Comparison of ENCODE assay signal across 8 mouse cellular contexts in genomic region chr5:150118455-150119241, GRCm38 (mm10). TPM values are rescaled to one million over a fixed set of nuclear protein-coding genes. Genes with fewer than 3 reads are reported as not detected.
A peak's percentile ranks its signal among the peaks of the same experiment; 100 is the strongest.
DNase-seq lines count a peak whose midpoint lies in the region; ATAC-seq lines count a peak whose summit lies in the region.

Gene Fry, plus strand, starts transcription at chr5:150118645.

- no peak within 1 kb of the TSS for H3K27ac ChIP-seq in embryonic facial prominence, embryonic 12.5 days
- peak within 1 kb of the TSS; percentile 63; the same call in 1 of the 2 replicates for H3K27ac ChIP-seq in limb, embryonic 10.5 days
- H3K27ac ChIP-seq in midbrain, embryonic 12.5 days (replicated peaks), result no peak within 1 kb of the TSS; the same call in 1 of the 2 replicates

- under 1% methylated on average over 62 of the region's 68 CpGs for WGBS in embryonic facial prominence, embryonic 12.5 days
- WGBS in limb, embryonic 10.5 days, result under 1% methylated on average over 68 of the region's 68 CpGs
- WGBS in midbrain, embryonic 12.5 days, result under 1% methylated on average over 58 of the region's 68 CpGs

- no peaks in the 10 kb centered on the region for H3K36me3 ChIP-seq in embryonic facial prominence, embryonic 12.5 days
- H3K36me3 ChIP-seq in limb, embryonic 10.5 days, result no peaks in the 10 kb centered on the region
- no peaks in the 10 kb centered on the region for H3K36me3 ChIP-seq in midbrain, embryonic 12.5 days

- peaks cover 4% of the 10 kb centered on the region; the same call in 1 of the 2 replicates for H3K9me3 ChIP-seq in embryonic facial prominence, embryonic 12.5 days
- 0 out of 2 replicates have a peak, but pooled peaks cover 4% of the 10 kb centered on the region for H3K9me3 ChIP-seq in limb, embryonic 10.5 days (replicated peaks)
- 0 out of 2 replicates have a peak, but pooled peaks cover 3% of the 10 kb centered on the region for H3K9me3 ChIP-seq in midbrain, embryonic 12.5 days

- DNase-seq in adrenal gland, postnatal 36 days, result peak; percentile 96 to 98
- peak; percentile 100 for DNase-seq in heart, adult 11 months
- DNase-seq in kidney, adult 18-20 months, result peak; percentile 87
- DNase-seq in limb, embryonic 10.5 days (ENCODE audit: low spot score), result peak; percentile 90
- DNase-seq in skeletal muscle tissue, adult 2 months (ENCODE audit: low read depth, low spot score), result peak; percentile 88
- no peak for DNase-seq in MN1 (ENCODE audit: low spot score)

- H3K9ac ChIP-seq in embryonic facial prominence, embryonic 12.5 days, result peak within 1 kb of the TSS; percentile 45
- H3K9ac ChIP-seq in midbrain, embryonic 12.5 days (replicated peaks), result peak within 1 kb of the TSS; percentile 69

- H3K4me1 ChIP-seq in embryonic facial prominence, embryonic 12.5 days, result peaks cover 11% of the 10 kb centered on the region
- H3K4me1 ChIP-seq in limb, embryonic 10.5 days, result peaks cover 19% of the 10 kb centered on the region
- peaks cover 8% of the 10 kb centered on the region; the same call in 1 of the 2 replicates for H3K4me1 ChIP-seq in midbrain, embryonic 12.5 days

- H3K4me2 ChIP-seq in embryonic facial prominence, embryonic 12.5 days (replicated peaks), result peak within 1 kb of the TSS; percentile 83
- peak within 1 kb of the TSS; percentile 63 for H3K4me2 ChIP-seq in midbrain, embryonic 12.5 days (replicated peaks)

- peak; percentile 95 for ATAC-seq in embryonic facial prominence, embryonic 12.5 days (ENCODE audit: insufficient number of reproducible peaks, insufficient read depth, low FRiP score, low TSS enrichment)
- ATAC-seq in midbrain, embryonic 12.5 days (ENCODE audit: low FRiP score, low read depth), result peak; percentile 99

- H3K4me3 ChIP-seq in embryonic facial prominence, embryonic 12.5 days, result peak within 1 kb of the TSS; percentile 69
- H3K4me3 ChIP-seq in limb, embryonic 10.5 days, result peak within 1 kb of the TSS; percentile 68
- H3K4me3 ChIP-seq in midbrain, embryonic 12.5 days, result peak within 1 kb of the TSS; percentile 74

- peaks cover 6% of the 10 kb centered on the region for H3K27me3 ChIP-seq in embryonic facial prominence, embryonic 12.5 days
- H3K27me3 ChIP-seq in limb, embryonic 10.5 days (ENCODE audit: low read depth, poor library complexity, severe bottlenecking), result peaks cover 17% of the 10 kb centered on the region
- H3K27me3 ChIP-seq in midbrain, embryonic 12.5 days, result peaks cover 6% of the 10 kb centered on the region; the same call in 1 of the 2 replicates

RNA-seq across cellular contexts. Expression of gene Fry, which starts in this region (rescaled TPM):
- total RNA-seq in adrenal gland, postnatal 36 days (2021), result 10 to 100 TPM; 29.9 to 40.9 TPM
- 10.2 and 12.7 TPM in 2 replicates for polyA plus RNA-seq in embryonic facial prominence, embryonic 12.5 days (2016; fragmentation: Nextera tagmentation; extraction: Ambion mirVana)
- polyA plus RNA-seq in limb, embryonic 10.5 days (2016; fragmentation: Nextera tagmentation; extraction: Ambion mirVana), result 3.2 and 3.3 TPM in 2 replicates
- 18.2 and 19.3 TPM in 2 replicates for polyA plus RNA-seq in midbrain, embryonic 12.5 days (2016; fragmentation: Nextera tagmentation; extraction: Ambion mirVana)
